Mouse (Mus musculus) MEL (cell line): ENCODE measurements around the gene Foxi2. TPM values are rescaled to one million over a fixed set of nuclear protein-coding genes. Genes with fewer than 3 reads are reported as not detected.

ENCODE experiments used
- DNase-seq: peaks from one replicate; pipeline ENCODE4 v3.0.0; 2011; ENCODE audit warnings: low read depth, low spot score
- H3K27ac ChIP-seq: 2 replicates; pipeline ENCODE4 v1.5.1; 2012; ENCODE audit warnings: low read depth, mild to moderate bottlenecking, control low read depth, low read length, moderate library complexity; ENCODE audit not compliant: control insufficient read depth
- H3K27me3 ChIP-seq, 2 experiments: fragments of 150-350 bp in 1 of 2; sonication (generic) in 1 of 2; 2 replicates each; pipeline ENCODE4 v1.6.1; 2012; ENCODE audit warnings: low read length in 2 of 2, mild to moderate bottlenecking in 2 of 2, improper control_type of control experiment in 1 of 2, moderate library complexity in 1 of 2; ENCODE audit not compliant: insufficient read depth in 2 of 2, control insufficient read depth in 1 of 2
- H3K36me3 ChIP-seq, 2 experiments: 2 replicates each; pipeline ENCODE4 v1.6.1; 2012 to 2014; ENCODE audit warnings: low read length in 2 of 2, improper control_type of control experiment in 1 of 2, inconsistent platforms in 1 of 2, mild to moderate bottlenecking in 1 of 2; ENCODE audit not compliant: insufficient read depth in 2 of 2, control insufficient read depth in 1 of 2
- H3K4me1 ChIP-seq, 2 experiments: fragments of 150-350 bp in 1 of 2; sonication (generic) in 1 of 2; 2 replicates each; pipeline ENCODE4 v1.6.1; 2012; ENCODE audit warnings: low read length in 2 of 2, improper control_type of control experiment in 1 of 2, mild to moderate bottlenecking in 1 of 2; ENCODE audit not compliant: insufficient read depth in 2 of 2, control insufficient read depth in 1 of 2
- H3K4me3 ChIP-seq, 2 experiments: fragments of 150-350 bp in 1 of 2; sonication (generic) in 1 of 2; 2 replicates each; pipeline ENCODE4 v1.5.1; 2012; ENCODE audit warnings: low read depth in 2 of 2, low read length in 2 of 2, mild to moderate bottlenecking in 2 of 2, moderate library complexity in 2 of 2, control low read depth in 1 of 2, improper control_type of control experiment in 1 of 2; ENCODE audit not compliant: control insufficient read depth in 1 of 2, insufficient read depth in 1 of 2
- H3K79me2 ChIP-seq: 2 replicates; pipeline ENCODE4 v1.6.1; 2012; ENCODE audit warnings: mild to moderate bottlenecking, low read length, moderate library complexity; ENCODE audit not compliant: control insufficient read depth, poor library complexity, insufficient read depth
- H3K9ac ChIP-seq: 2 replicates; pipeline ENCODE4 v1.6.1; 2012; ENCODE audit warnings: low read depth, mild to moderate bottlenecking, control low read depth, low read length, moderate library complexity; ENCODE audit not compliant: control insufficient read depth, poor library complexity, severe bottlenecking
- H3K9me3 ChIP-seq: fragments of 150-350 bp; sonication (generic); replicated peaks from 2 replicates; pipeline ENCODE4 v1.6.1; 2012; ENCODE audit warnings: mild to moderate bottlenecking, low read length, improper control_type of control experiment, moderate library complexity; ENCODE audit not compliant: insufficient read depth
- CHD1 ChIP-seq: IDR thresholded peaks from 2 replicates; pipeline ENCODE4 v1.6.1; 2012; ENCODE audit warnings: low read depth, mild to moderate bottlenecking, inconsistent platforms, low read length, improper control_type of control experiment
- CTCF ChIP-seq, 3 experiments: IDR thresholded peaks in 2 of 3; conservative IDR thresholded peaks in 1 of 3; 2 replicates each; pipeline ENCODE4 v1.5.1; 2011 to 2012; ENCODE audit warnings: low read length in 3 of 3, low read depth in 2 of 3, mild to moderate bottlenecking in 2 of 3, improper control_type of control experiment in 1 of 3, inconsistent platforms in 1 of 3, mixed read lengths in 1 of 3, moderate library complexity in 1 of 3; ENCODE audit not compliant: control insufficient read depth in 1 of 3, insufficient read depth in 1 of 3, poor library complexity in 1 of 3, severe bottlenecking in 1 of 3
- E2F4 ChIP-seq: IDR thresholded peaks from 2 replicates; pipeline ENCODE4 v1.6.1; 2011; ENCODE audit warnings: low read depth, low read length, improper control_type of control experiment, borderline replicate concordance
- EP300 ChIP-seq, 2 experiments: IDR thresholded peaks; 2 replicates each; pipeline ENCODE4 v1.6.1; 2011; ENCODE audit warnings: improper control_type of control experiment in 2 of 2, low read length in 2 of 2, low read depth in 1 of 2, mild to moderate bottlenecking in 1 of 2
- ETS1 ChIP-seq: IDR thresholded peaks from 2 replicates; pipeline ENCODE4 v1.6.1; 2012; ENCODE audit warnings: low read depth, mild to moderate bottlenecking, inconsistent platforms, low read length, improper control_type of control experiment, moderate library complexity
- HCFC1 ChIP-seq: IDR thresholded peaks from 2 replicates; pipeline ENCODE4 v1.6.1; 2012; ENCODE audit warnings: low read depth, mild to moderate bottlenecking, inconsistent platforms, low read length, improper control_type of control experiment, moderate library complexity
- MAFK ChIP-seq: IDR thresholded peaks from 2 replicates; pipeline ENCODE4 v1.6.1; 2011; ENCODE audit warnings: low read depth, mild to moderate bottlenecking, low read length, improper control_type of control experiment, borderline replicate concordance
- MAX ChIP-seq: IDR thresholded peaks from 2 replicates; pipeline ENCODE4 v1.6.1; 2011; ENCODE audit warnings: low read length, improper control_type of control experiment
- MEF2A ChIP-seq: IDR thresholded peaks from 2 replicates; pipeline ENCODE4 v1.6.1; 2014; ENCODE audit warnings: low read depth, mild to moderate bottlenecking, inconsistent platforms, low read length, improper control_type of control experiment; ENCODE audit not compliant: poor library complexity, insufficient replicate concordance, severe bottlenecking; ENCODE audit errors: extremely low read depth
- MXI1 ChIP-seq: IDR thresholded peaks from 2 replicates; pipeline ENCODE4 v1.6.1; 2011; ENCODE audit warnings: mild to moderate bottlenecking, low read depth, low read length, improper control_type of control experiment
- MYB ChIP-seq: IDR thresholded peaks from 2 replicates; pipeline ENCODE4 v1.6.1; 2011; ENCODE audit warnings: mild to moderate bottlenecking, low read depth, low read length, improper control_type of control experiment
- MYC ChIP-seq: IDR thresholded peaks from 2 replicates; pipeline ENCODE4 v1.6.1; 2011; ENCODE audit warnings: low read depth, mild to moderate bottlenecking, low read length, improper control_type of control experiment, moderate library complexity
- NELFE ChIP-seq: IDR thresholded peaks from 2 replicates; pipeline ENCODE4 v1.6.1; 2011; ENCODE audit warnings: low read depth, low read length, improper control_type of control experiment
- POLR2A ChIP-seq, 2 experiments: IDR thresholded peaks; 2 replicates each; pipeline ENCODE4 v1.6.1; 2011 to 2012; ENCODE audit warnings: low read length in 2 of 2, mild to moderate bottlenecking in 2 of 2, control low read depth in 1 of 2, improper control_type of control experiment in 1 of 2, low read depth in 1 of 2, moderate library complexity in 1 of 2; ENCODE audit not compliant: control insufficient read depth in 1 of 2, insufficient read depth in 1 of 2, poor library complexity in 1 of 2
- POLR2AphosphoS2 ChIP-seq: IDR thresholded peaks from 2 replicates; pipeline ENCODE4 v1.6.1; 2011; ENCODE audit warnings: low read length, improper control_type of control experiment
- RAD21 ChIP-seq: IDR thresholded peaks from 2 replicates; pipeline ENCODE4 v1.6.1; 2011; ENCODE audit warnings: mild to moderate bottlenecking, low read depth, low read length, improper control_type of control experiment
- SIN3A ChIP-seq: IDR thresholded peaks from 2 replicates; pipeline ENCODE4 v1.6.1; 2012; ENCODE audit warnings: low read length, improper control_type of control experiment, inconsistent platforms
- SMC3 ChIP-seq: IDR thresholded peaks from 2 replicates; pipeline ENCODE4 v1.6.1; 2011; ENCODE audit warnings: low read depth, low read length, improper control_type of control experiment
- TAL1 ChIP-seq: IDR thresholded peaks from 2 replicates; pipeline ENCODE4 v1.6.1; 2012; ENCODE audit warnings: mild to moderate bottlenecking, inconsistent platforms, low read length, moderate library complexity, mixed read lengths
- TCF12 ChIP-seq: IDR thresholded peaks from 2 replicates; pipeline ENCODE4 v1.6.1; 2014; ENCODE audit warnings: low read depth, mild to moderate bottlenecking, inconsistent platforms, low read length, improper control_type of control experiment, moderate library complexity
- UBTF ChIP-seq: IDR thresholded peaks from 2 replicates; pipeline ENCODE4 v1.6.1; 2012; ENCODE audit warnings: low read depth, mild to moderate bottlenecking, inconsistent platforms, low read length, improper control_type of control experiment, moderate library complexity, borderline replicate concordance; ENCODE audit not compliant: insufficient read depth
- USF1 ChIP-seq: IDR thresholded peaks from 2 replicates; pipeline ENCODE4 v1.6.1; 2014; ENCODE audit warnings: low read depth, mild to moderate bottlenecking, inconsistent platforms, low read length, improper control_type of control experiment, moderate library complexity
- USF2 ChIP-seq, 2 experiments: IDR thresholded peaks; 2 replicates each; pipeline ENCODE4 v1.6.1; 2011 to 2012; ENCODE audit warnings: improper control_type of control experiment in 2 of 2, low read length in 2 of 2, borderline replicate concordance in 1 of 2, inconsistent platforms in 1 of 2, low read depth in 1 of 2, mild to moderate bottlenecking in 1 of 2; ENCODE audit not compliant: insufficient read depth in 1 of 2
- ZC3H11A ChIP-seq: IDR thresholded peaks from 2 replicates; pipeline ENCODE4 v1.6.1; 2012; ENCODE audit warnings: low read depth, mild to moderate bottlenecking, inconsistent platforms, low read length, improper control_type of control experiment
- ZKSCAN1 ChIP-seq: IDR thresholded peaks from 2 replicates; pipeline ENCODE4 v1.6.1; 2012; ENCODE audit warnings: low read depth, mild to moderate bottlenecking, inconsistent platforms, low read length, improper control_type of control experiment, moderate library complexity
- ZNF384 ChIP-seq: IDR thresholded peaks from 2 replicates; pipeline ENCODE4 v1.6.1; 2012; ENCODE audit warnings: low read depth, mild to moderate bottlenecking, inconsistent platforms, low read length, improper control_type of control experiment
- polyA plus RNA-seq, 2 experiments: library from polyadenylated mRNA; stranded (reverse) in 1 of 2; unstranded in 1 of 2; fragments of >175 nt in 1 of 2; fragments of >200 nt in 1 of 2; gene quantifications; 2 replicates each; pipeline versions ENCODE4 v1.2.1 to v1.2.4; 2012; ENCODE audit warnings: low replicate concordance in 2 of 2, low read depth in 1 of 2; ENCODE audit not compliant: insufficient read length in 2 of 2, insufficient read depth in 1 of 2, missing spikeins in 1 of 2
- total RNA-seq: library from RNA; depleted of rRNA; stranded (reverse); fragments of 300-350 nt; gene quantifications from 2 replicates; pipeline ENCODE4 v1.2.3, GENCODE M21; 2012

Gene Foxi2
- total and polyA plus RNA-seq, 3 experiments, result not detected

- H3K27me3 ChIP-seq, result no peaks in the 10 kb centered on the region
- no peaks in the 10 kb centered on the region for H3K36me3 ChIP-seq
- TF ChIP-seq ETS1 (no peak), ZC3H11A (no peak), MYC (no peak), UBTF (no peak), NELFE (no peak), MYB (no peak), MAFK (no peak), CHD1 (no peak), POLR2A (IDR thresholded peaks at IDR 0.05; ENCODE audit: control insufficient read depth in 1 of 2, insufficient read depth in 1 of 2, low read depth in 1 of 2, low read length in 2 of 2, poor library complexity in 1 of 2) (no peak), ZKSCAN1 (no peak), POLR2AphosphoS2 (no peak), TCF12 (no peak), MAX (no peak), CTCF (IDR thresholded peaks at IDR 0.05 in 2 of 3, conservative IDR thresholded peaks at IDR 0.05 in 1 of 3; ENCODE audit: control insufficient read depth in 1 of 3, insufficient read depth in 1 of 3, low read depth in 2 of 3, low read length in 3 of 3, poor library complexity in 1 of 3, severe bottlenecking in 1 of 3) (no peak), ZNF384 (no peak), USF2 (IDR thresholded peaks at IDR 0.05; ENCODE audit: borderline replicate concordance in 1 of 2, insufficient read depth in 1 of 2, low read depth in 1 of 2, low read length in 2 of 2) (no peak)
- no peaks in the 10 kb centered on the region for H3K9me3 ChIP-seq
- no peak overlapping the region for H3K27ac ChIP-seq
- no peaks in the 10 kb centered on the region for H3K4me1 ChIP-seq
- H3K79me2 ChIP-seq, result no peaks in the 10 kb centered on the region
- no peak overlapping the region for H3K4me3 ChIP-seq
- H3K9ac ChIP-seq, result no peak overlapping the region
- no peak for DNase-seq
Observed at GRCm38 (mm10) chr7:135451340-135451739, 41.2 kb downstream of the Foxi2 start.

- Histone ChIP-seq H3K4me1 (no peaks in the 10 kb centered on the region), H3K9me3 (no peaks in the 10 kb centered on the region), H3K27ac (no peak overlapping the region), H3K4me3 (no peak overlapping the region), H3K9ac (no peak overlapping the region), H3K27me3 (no peaks in the 10 kb centered on the region), H3K79me2 (no peaks in the 10 kb centered on the region), H3K36me3 (no peaks in the 10 kb centered on the region)
- DNase-seq, result no peak
- no peak for TF ChIP-seq ZKSCAN1
- TF ChIP-seq RAD21, result no peak
- TF ChIP-seq CTCF (IDR thresholded peaks at IDR 0.05 in 2 of 3, conservative IDR thresholded peaks at IDR 0.05 in 1 of 3; ENCODE audit: control insufficient read depth in 1 of 3, insufficient read depth in 1 of 3, low read depth in 2 of 3, low read length in 3 of 3, poor library complexity in 1 of 3, severe bottlenecking in 1 of 3), result no peak
- no peak for TF ChIP-seq MYC
- no peak for TF ChIP-seq E2F4
- no peak for TF ChIP-seq MXI1
- TF ChIP-seq POLR2AphosphoS2, result no peak
- no peak for TF ChIP-seq TAL1
- TF ChIP-seq MAFK, result no peak
- no peak for TF ChIP-seq SMC3
- no peak for TF ChIP-seq POLR2A (IDR thresholded peaks at IDR 0.05; ENCODE audit: control insufficient read depth in 1 of 2, insufficient read depth in 1 of 2, low read depth in 1 of 2, low read length in 2 of 2, poor library complexity in 1 of 2)
- TF ChIP-seq TCF12, result no peak
- TF ChIP-seq SIN3A, result no peak
- TF ChIP-seq USF1, result no peak
- TF ChIP-seq MYB, result no peak
- TF ChIP-seq EP300 (IDR thresholded peaks at IDR 0.05; ENCODE audit: low read depth in 1 of 2, low read length in 2 of 2), result no peak
- TF ChIP-seq ETS1, result no peak
- no peak for TF ChIP-seq USF2 (IDR thresholded peaks at IDR 0.05; ENCODE audit: borderline replicate concordance in 1 of 2, insufficient read depth in 1 of 2, low read depth in 1 of 2, low read length in 2 of 2)
- no peak for TF ChIP-seq MEF2A
- TF ChIP-seq HCFC1, result no peak
Observed at GRCm38 (mm10) chr7:135452366-135452765, 42.3 kb downstream of the Foxi2 start.
